Mouse (Mus musculus) lung, adult 18-20 months (tissue): Measurements from ENCODE around the gene Shld2.

ENCODE experiments used
- DNase-seq, 2 experiments: peaks; one replicate each; pipeline ENCODE4 v3.0.0; 2022; ENCODE audit warnings: mixed read lengths in 2 of 2

Shld2 gene

DNA sequence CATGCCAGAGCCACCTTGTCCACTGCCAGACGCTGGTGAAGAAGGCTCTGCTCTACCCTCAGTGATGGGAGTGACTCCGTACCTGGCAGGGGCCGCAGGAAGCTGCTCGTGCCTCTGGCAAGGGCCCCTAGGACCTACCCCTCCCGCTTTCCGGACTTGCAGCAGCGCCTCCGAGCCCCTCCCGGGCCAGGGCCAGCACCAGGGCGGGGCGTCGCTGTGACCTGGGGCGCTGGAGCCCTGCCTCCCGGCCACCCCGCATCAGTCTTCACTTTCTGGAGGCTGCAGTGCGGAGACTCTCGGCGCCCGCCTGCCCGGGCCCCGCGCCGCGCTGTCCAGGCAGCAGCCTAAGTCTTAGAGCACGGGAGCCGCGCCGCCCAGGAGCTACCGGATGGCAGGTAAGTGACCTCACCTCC lies 90.5 kb downstream of the Shld2 start:
- no peak for DNase-seq

DNA sequence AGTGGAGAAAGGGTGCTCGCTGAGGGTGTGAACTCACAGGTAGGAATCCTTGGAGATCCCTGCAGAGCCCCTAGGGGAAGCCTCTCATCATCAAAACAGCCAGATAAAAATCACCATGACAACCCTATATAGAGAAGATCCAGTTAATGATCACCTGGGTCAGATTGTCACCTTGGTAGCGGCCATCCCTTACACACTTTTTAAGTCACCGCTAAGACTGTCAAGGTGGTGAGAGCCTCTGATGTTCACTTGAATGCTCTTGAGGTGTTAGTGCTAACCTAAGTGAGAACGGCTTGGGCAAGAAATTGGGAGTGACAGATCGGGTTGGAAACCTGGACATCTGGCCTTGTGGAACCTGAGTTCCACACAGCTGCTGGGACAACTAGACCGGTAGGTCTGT lies 91.0 kb downstream of the Shld2 start, which contains the start of gene Syt15:
Syt15 (plus strand) TSS at position 301 of the 400 bp plus-strand sequence.
- no peak for DNase-seq

DNA sequence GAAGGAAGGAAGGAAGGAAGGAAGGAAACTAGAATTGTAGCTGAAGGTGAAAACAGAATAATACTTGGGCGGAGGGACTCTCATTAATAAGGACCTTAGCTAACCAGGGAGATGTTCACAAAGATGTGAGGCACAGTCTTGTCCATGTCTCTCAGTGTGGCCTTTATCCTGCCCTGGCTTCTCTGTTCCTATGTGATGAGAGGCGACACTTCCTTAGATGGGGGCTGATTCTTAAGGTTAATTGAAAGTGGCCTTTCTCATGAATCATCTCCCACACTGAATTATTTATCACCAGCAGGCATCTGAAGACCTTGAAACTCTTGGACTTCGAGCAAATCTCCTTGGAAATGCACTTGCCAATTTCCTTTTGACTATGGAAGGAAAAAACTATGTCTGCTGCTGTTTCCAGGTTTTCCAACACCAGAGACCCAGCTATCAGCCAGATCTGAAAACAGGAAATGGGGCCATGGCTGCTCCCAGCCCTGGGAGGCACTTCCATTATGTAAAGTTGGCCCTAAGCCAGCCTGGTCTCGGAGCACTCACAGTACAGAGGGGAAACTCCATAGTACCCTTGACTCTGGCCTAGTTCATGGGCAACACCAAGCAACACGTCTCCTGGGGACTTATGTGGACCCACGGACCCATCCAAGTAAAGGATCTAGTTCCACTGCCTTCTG lies 94.7 kb downstream of the Shld2 start:
- peak; percentile 46 to 63 for DNase-seq

DNA sequence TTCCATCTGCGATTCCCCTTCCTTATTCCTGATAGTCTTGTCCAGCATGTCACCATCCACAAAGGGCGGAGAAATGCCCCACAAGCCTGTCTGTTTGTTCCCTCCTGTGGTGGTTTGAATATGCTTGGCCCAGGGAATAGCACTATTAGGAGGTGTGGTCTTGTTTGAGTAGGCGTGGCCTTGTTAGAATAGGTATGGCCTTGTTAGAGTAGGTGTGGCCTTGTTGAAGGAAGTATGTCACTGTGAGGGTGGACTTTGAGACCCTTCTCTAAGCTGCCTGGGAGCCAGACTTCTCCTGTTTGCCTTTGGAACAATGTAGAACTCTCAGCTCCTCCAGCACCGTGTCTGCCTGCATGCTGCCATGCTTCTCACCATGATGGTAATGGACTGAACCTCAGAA lies 100.4 kb downstream of the Shld2 start:
- DNase-seq, result no peak

DNA sequence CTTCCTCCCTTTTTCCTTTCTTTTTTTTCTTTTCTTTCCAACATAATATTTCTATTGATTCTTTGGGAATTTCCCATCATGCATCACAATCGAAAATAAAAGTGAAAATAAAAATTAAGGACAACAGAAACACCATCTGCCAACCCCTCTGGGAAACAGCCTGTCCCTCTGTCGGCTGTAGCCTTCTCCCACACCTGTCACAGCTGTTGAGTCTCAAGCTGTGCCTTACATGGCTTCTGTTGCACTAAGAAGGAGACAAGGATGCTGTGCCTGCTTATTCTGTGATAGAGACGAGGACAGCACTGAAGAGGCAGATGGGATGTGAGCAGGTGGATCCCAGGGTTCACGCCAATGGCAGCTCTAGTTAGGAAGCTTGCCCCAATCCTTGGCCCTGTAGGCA lies 101.2 kb downstream of the Shld2 start:
- DNase-seq, result no peak

DNA sequence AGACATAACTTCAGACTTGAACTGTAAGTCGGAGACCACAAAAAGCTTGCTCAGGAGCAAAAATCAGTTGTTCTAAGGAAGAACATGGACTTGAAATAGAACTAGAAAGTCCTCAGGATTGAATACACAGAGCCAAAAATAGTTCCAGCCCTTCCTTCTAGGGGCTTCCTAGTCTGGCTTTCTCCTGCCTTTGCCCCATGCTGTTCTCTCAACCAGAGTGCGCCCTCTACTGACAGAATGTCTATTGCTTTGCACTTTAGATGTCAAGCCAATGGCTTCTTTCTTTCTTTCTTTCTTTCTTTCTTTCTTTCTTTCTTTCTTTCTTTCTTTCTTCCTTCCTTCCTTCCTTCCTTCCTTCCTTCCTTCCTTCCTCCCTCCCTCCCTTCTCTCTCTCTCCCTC lies 101.6 kb downstream of the Shld2 start:
- DNase-seq, result peak in 1 of 2 experiments; percentile 28

DNA sequence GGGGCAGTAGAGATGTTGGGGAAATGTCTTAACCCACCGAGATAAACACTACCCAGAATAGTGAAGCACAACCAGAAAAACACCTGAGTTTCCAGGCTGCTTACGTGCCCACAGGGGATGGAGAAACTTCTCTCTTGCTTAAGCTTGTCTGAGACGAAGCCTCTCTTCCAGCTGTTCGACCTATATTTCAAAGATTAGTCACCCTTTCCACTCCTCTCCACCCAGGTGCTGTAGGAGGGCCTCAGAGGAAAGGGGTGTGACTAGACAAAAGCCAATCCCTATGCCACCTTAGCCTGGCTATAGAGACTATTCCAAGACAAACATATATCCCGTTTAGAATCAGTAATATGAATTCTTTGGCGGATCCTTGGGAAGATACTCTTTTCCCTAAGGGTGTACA lies 102.3 kb downstream of the Shld2 start:
- DNase-seq, result no peak

DNA sequence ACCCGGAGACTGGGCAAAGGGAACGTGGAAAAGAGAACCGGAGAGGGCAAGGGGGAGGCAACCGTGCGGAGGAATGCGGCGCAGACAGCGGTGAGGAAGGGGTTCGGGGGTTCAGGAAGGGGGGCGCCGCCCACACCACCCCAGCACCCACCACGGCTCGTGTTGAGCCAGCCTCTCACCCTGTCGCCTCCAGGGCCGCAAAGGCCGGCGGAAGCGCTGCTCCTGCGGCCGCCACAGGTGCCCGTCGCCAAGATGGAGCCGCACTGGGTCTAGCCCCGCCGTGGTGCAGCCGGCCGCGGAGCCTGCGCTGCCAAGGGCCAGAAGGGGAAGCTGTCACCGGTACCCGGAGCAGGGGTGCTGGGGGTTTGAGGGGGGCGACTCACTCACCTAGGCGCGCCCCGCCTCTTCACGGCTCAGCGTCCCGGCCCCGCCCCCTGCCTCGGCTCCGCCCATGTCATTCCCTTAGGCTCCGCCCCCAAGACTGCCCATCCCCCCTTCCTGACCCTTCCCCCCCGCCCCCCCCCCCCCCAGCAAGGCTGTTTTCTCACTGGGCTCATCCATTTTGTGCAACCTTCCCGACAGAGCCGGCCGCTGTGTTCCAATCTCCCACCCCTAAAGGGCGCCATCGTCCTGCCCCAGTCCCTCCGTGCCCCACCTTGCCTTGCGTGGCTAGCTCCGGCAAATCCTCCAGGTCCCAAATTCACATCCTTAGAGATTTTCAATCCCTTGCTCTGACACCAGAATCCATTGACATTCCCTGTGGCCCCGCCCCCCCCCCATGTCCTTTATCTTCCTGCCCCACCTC lies 108.9 kb downstream of the Shld2 start, which contains the start of gene Gprin2:
Gprin2 (minus strand) TSS at position 423 of the 805 bp plus-strand sequence.
- DNase-seq, result peak in 1 of 2 experiments; percentile 13

DNA sequence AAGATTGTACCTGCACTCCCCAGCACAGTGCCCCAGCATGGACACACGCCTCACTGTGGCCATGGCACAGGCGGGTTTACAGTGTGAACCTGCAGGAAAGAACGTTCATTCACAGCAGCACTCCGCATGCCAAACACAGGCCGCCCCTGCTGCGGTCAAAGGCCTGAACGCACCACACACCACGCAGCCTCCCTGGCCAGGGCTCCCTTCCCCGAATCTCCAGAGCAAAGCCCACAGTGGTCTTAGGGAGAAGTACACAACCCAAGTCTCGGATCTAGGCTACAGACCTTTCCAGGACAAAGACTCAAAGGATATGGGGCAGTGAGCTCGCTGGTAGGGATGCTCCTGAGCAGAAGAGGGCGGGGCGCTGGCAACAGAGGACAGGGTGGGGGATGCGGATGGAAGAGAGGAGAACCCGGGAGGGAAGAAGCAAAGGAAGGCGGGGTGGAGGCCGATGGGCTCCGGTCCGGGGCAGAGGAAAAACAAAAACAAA lies 109.5 kb downstream of the Shld2 start:
- peak; percentile 16 to 17 for DNase-seq

DNA sequence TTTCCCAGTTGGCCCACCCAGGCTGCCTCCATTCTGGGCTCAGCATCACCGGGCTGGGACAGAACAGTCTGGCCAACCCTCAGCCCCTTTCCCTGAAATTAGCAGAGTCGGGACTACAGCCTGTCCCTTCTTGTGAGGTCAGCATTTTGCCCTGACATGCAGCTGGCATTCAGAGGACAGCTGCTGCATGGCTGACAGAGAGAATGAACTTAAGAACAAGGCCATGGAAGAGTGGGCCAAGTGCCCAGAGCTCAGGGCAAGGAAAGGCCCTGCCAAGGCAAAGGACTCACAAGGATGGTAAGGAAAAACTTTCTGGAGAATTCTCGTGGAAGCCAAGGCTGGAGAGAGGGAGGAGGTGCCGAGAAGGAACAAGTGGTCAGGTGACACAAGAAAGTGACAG lies 113.6 kb downstream of the Shld2 start:
- DNase-seq, result no peak

DNA sequence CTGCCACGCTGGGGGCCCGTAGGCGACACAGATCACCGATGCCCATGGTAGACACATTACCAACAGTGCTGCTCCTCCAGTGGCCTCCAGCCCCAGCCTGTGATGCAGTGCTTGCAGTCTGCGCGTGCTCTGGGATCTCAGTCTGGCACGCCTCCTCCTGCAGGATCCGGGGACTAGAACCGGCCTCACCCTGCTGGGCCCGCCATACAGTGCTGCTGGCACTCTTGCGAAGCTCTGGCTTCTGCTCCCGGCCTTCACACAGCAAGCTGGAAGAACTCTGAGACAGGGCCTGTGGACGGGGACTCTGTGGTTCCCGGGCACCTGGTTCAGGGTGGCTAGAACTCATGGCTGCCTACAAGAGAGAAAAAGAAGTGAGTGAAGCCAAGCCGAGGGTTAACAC lies 114.8 kb downstream of the Shld2 start:
- DNase-seq, result no peak

DNA sequence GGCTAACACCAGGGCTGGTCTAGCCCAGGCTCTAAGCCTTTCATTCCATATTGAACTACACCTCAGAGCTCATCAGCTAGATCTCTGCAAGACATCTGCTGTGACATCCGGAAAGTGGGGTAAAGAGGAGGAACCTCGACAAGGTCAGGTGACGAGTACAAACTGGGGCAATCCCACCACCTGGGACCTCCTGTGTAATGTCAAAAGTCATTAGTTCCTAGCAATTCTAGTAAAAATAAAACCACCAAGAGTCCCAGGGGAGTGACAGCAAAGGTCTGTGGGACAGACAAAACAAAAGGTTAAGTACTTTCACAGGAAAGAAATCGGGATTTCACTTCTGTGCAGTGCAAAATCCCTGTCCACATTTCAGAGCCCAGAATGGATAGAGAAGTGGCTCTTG lies 116.4 kb downstream of the Shld2 start:
- no peak for DNase-seq

DNA sequence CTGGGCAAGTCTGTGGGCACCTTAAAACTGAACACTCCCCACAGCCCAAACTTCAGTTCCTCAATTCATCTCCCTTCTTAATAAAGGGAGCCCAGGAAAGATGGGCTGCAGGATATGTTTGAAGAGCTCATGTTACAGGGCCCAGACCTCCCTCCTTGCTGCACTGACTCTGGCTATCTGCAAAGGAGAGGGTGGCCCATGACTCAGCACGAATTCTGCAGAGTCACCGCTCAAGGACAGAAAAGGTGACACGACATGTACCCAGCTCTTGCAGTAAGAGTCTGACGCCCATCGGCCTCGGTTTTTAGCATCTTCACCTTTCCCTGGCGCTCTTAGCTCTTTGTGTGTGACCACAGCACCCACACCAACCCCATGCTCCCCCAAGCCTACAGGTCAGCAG lies 119.9 kb downstream of the Shld2 start:
- DNase-seq, result no peak

DNA sequence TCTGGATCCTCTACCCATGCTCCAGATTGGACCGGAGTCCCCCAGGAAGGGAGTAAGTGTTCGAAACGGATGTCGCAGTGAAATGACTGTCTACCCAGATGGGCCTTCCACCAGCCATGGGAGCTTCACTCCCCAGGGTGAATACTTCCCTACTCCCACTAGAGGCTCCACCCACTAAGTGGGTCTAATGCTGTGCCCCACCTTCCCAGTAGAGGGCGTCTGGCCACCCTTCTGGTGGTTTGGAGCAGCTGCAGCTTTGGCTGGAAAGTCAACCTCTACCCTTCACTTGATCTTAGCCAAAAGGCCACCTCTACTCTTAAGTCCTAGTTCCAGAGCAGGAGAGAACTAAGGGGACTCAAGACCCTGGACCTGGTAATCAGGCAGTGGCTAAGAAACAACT lies 121.7 kb downstream of the Shld2 start:
- peak; percentile 73 to 82 for DNase-seq
